Mouse (Mus musculus) right cerebral cortex, adult 18-20 months (tissue): ENCODE data around the gene Obox1.
"Not testable (repeated sequence)": the region's sequence is repeated elsewhere in the genome, so short reads cannot be mapped to it uniquely, and the experiment has no call there.

Experiments used
- DNase-seq: peaks from one replicate; pipeline ENCODE4 v3.0.0; 2022; ENCODE audit warnings: mixed read lengths

The Obox1 gene

GRCm38 (mm10) chr7:15388421-15388998 lies at the start of gene Obox1, which contains the start of gene Obox2:
Gene Obox1, plus strand, starts transcription at chr7:15388948.
Gene Obox2, plus strand, starts transcription at chr7:15388721.
- not testable (repeated sequence) for DNase-seq

GRCm38 (mm10) chr7:15399147-15399874 lies 10.6 kb downstream of the Obox1 start:
- DNase-seq, result not testable (repeated sequence)

GRCm38 (mm10) chr7:15406816-15407215 lies 18.1 kb downstream of the Obox1 start:
- not testable (repeated sequence) for DNase-seq

- DNase-seq, result not testable (repeated sequence)
Observed at GRCm38 (mm10) chr7:15418046-15418445, 29.3 kb downstream of the Obox1 start.

DNA sequence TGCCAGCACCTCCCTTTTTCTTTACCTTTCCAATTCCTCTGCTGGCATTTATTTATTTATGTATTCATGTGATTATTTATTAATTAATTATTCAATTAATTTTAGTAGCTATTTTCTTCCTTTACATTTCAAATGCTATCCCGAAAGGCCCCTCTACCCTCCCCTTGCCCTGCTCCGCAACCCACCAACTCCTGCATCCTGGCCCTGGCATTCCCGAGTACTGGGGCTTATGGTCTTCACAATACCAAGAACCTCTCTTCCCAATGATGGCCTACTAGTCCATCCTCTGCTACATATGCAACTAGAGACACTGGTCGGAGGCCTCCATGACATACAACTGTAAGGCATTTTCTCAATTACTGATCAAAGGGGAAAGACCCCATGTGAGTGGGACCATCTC lies 36.8 kb downstream of the Obox1 start:
- not testable (repeated sequence) for DNase-seq

- not testable (repeated sequence) for DNase-seq
Observed at GRCm38 (mm10) chr7:15509411-15509810, 120.7 kb downstream of the Obox1 start.
